Mouse (Mus musculus) telencephalon, adult 2 months (tissue): ENCODE results near the gene Prkab2.

Source experiments
- DNase-seq: peaks from one replicate; pipeline ENCODE4 v3.0.0-alpha.2; 2011; ENCODE audit warnings: low read depth, low spot score

The Prkab2 gene

DNA sequence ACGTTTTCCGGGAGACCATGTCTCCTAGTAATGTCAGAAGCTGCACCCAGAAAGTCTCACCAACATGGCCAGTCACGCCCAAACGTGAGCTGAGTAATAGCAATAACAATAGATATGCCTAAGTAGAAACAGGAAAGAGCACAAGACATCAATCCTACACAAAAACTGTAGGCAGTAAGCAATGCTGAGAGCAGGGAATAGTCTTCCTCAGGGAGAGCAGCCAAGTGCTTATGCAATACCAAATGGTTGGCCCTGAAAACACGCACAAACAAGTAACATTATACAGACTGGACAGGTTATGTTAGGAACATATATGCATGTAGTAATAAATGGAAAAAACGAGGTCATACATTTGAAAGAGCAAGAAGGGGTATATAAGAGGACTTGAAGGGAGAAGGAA, 8.5 kb upstream of the Prkab2 start:
- no peak for DNase-seq

- no peak for DNase-seq
These were observed 6.4 kb upstream of the Prkab2 start for GRCm38 (mm10) chr3:97651604-97652003.

- no peak for DNase-seq
These were observed 4.2 kb upstream of the Prkab2 start for GRCm38 (mm10) chr3:97653781-97654180.

DNA sequence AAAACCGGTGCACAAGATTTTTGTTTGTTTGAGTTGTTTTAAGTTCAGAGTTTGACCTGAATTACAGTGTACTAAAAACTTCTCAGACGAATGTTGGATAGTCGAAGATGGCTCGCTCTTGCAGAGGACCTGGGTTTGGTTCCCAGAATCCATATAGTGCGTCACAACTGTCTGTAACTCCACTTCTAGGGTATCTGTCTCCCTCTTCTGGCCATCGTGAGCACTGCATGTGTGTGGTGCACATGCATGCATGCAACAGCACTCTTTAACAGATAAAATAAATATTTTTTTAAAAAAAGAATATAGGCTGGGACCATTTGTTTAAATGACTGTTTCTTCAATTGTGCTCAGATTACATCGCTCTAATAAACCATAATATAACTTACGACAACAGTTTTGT, 3.1 kb upstream of the Prkab2 start:
- DNase-seq: no peak

GRCm38 (mm10) chr3:97658426-97659193, 617 bp downstream of the Prkab2 start:
- peak; percentile 10 for DNase-seq

DNA sequence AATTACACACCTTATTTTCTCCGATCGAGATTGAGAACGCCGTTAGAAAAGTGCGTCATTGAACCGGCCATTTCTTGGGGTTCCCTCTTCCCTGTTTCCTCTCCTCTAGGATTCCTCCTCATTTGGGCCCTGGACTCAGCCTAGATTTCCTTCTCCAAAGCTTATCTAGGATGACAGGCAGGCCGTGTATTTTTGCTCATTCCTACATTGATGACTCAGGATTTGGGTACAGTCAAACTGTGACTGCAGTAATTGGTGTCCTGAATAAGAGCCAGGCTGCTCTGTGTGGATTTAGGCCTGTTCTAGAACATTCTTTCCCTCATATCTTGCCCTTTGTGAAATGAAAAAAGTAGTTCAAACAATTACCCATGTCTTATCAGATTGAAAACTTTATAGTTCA, 1.8 kb downstream of the Prkab2 start:
- DNase-seq: no peak

DNA sequence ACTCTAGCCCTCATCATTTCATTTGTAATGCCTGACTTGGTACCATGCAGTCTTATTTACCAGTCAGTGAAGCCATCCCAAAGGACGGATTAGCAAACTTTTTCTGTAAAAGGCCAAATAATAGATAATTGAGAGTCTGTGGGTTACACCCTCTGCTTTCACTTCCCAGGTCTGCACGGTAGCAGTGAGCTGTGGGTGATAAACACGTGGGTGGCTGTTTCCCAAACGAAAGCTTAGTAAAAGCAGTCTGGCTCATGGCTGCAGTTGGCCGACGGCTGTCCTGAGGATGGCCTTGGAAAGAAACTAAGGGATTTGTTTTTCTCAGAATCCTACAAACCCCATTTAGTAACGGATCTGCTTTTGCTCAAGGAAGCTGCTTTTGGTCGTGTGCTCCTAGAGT, 3.2 kb downstream of the Prkab2 start:
- DNase-seq: no peak

DNA sequence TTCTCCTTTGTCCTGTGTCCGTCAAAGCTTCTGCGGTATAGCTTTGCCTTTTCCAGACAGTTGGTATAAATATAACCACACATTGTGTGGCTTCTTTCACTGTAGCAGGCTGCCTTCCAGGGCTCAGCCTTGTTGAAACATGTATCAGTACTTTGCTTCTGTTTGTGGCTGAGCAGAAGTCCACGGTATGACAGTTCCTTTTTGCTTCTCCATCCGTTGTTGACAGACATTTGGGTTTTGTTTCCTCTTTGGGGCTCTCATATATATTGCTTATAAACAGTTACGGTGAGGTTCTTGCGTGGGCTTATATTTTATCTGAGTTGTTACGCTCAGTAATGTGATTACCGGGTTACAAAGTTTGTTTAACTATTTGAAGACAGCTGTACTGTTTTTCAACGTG, 7.5 kb downstream of the Prkab2 start:
- no peak for DNase-seq

DNA sequence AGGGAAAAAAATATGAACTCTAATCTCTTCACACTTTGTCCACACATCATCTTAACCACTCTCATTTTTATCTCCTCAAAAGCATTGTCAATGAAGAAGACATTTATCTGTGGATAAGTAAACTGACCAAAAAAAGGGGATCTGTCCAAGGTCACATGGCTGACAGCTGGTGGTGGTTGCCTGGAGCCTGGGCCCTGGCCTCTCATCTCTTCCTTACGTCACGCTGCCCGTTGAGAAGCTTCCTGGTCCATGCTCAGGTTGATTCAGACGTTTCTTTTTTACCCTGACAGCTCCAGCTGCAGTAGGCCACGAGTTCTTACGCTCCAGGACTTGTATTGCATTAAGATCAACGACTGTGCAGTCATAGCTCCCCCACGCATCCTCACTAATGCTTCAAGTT, 8.2 kb downstream of the Prkab2 start:
- DNase-seq: no peak

- no peak for DNase-seq
These were observed 9.2 kb downstream of the Prkab2 start for GRCm38 (mm10) chr3:97667093-97667675.

DNA sequence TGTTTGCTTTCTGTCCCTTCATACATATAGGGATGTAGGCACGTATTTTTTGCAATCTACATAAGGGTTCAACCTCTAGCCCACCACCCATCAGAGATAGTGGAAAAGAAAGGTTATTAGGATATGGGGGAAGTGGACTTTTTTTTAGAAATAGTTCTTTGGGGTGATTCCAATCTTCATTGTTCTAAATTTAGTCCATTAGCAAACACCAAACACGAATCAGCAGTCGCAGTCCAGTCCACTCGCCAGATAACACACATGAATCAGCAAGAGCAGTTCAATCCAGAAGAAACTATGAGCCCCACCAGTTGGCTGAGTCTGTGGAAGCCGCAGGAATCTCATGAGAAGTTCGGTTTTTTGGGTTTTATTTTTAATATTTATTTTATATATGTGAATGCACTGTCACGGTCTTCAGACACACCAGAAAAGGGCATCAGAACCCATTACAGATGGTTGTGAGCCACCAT, 16.7 kb downstream of the Prkab2 start, which contains the start of gene Gm17651:
Gm17651 (minus strand) TSS at position 51 of the 467 bp plus-strand sequence.
- no peak for DNase-seq

DNA sequence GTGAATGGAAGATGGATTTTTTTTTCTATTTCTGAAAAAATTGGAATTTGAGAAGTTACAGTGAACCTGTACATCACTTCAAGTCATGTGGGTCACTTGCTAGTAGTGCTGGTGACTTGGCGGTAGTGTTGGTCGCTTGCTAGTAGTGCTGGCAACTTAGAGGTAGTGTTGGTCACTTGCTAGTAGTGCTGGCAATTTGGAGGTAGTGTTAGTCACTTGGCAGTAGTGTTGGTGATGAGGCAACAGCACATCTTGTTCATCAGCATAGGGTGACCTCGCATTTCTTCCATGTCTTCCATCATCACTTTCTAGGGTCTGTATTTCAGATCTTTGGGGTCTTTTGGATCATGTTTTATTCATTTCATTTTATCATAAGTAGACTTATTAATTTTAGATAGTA, 18.1 kb downstream of the Prkab2 start:
- DNase-seq: no peak

- no peak for DNase-seq
These were observed 20.4 kb downstream of the Prkab2 start for GRCm38 (mm10) chr3:97678416-97678815.

- no peak for DNase-seq
These were observed 22.8 kb downstream of the Prkab2 start for GRCm38 (mm10) chr3:97680631-97681320.

- no peak for DNase-seq
These were observed 23.5 kb downstream of the Prkab2 start for GRCm38 (mm10) chr3:97681321-97682158.

- no peak for DNase-seq
These were observed 24.1 kb downstream of the Prkab2 start for GRCm38 (mm10) chr3:97682159-97682502.

- no peak for DNase-seq
These were observed 24.6 kb downstream of the Prkab2 start for GRCm38 (mm10) chr3:97682576-97682975.

DNA sequence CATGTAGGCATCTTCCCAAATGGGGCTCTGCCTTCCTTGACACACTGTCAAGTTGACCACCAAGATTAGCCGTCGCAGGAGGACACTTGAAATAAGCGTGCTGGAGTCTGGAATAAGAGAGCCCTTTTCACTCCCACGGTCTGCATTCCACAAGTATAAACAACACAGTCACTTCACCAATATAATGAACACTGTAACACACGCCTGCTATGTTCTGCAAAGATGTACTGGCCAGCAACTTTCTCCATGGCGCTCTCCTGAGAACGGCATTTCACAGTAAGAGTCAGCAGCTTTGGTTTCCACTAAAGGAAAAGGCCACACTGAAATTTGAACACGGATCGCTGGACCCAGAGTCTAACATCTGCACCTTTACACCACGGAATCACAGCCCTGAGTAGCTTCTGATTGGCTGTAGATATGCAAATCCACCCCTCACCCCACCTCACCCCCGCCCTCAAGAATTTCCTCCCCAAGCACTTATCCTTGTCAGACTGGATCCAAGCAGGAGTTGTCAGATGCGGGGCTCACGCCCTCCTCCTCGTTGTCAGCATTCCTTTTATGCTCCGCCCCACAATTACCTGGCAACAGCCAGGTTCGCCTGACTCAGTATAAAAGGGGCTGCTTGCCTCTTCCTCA, 25.7 kb downstream of the Prkab2 start:
- no peak for DNase-seq

DNA sequence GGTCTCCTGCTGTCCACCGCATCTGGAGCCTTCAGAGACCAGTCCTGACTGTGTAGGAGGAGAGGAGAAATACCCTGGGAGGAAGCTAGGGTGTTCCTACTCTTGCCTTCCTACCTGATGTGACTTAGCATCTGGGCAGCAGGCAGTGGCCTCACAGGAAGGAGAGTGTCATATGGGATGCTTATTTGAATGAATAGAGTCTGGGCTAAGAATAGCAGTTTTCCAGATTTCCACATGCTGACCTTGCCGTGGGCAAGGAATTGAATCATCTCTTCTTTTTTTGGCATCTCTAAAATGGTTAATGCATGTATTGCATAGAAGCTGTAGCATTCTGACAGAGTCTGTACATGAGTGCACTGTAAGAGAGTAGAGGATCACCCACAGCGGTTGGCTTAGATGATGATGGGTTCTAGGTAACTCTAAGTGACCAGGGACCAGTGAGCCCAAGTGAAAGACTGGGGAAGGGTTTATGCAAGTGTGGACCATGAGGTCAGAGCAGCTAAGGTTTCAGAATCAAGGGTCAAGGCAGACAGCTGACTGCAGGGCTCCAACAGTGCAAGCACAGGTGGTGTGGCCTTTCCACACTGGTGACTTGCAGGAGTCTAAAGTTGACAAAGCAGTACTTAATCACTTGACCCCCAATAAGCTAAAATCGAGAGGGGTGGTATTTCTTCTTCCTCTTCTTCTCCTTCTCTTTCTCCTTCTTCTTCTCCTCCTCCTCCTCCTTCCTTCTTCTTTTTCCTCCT, 28.6 kb downstream of the Prkab2 start:
- no peak for DNase-seq

DNA sequence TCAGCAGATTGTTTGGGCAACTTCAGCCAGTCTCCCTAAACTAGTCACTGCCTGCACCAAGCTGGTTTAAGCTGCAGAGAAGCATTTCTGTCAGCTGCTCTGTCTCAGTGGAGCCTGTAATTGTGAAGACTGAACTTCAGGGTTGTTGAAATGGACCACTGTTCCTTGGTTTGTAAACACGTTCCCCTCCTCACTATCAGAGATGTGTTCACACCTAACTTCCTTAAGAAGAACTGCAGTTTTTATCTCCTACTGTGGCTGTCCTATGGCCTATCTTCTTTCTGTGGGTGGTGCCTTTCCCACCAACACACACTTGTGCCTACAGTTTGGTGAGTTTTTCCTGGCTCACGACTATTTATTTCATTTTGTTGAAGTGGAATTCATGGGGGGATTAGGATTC, 31.3 kb downstream of the Prkab2 start:
- no peak for DNase-seq

GRCm38 (mm10) chr3:97690590-97690989, 32.6 kb downstream of the Prkab2 start:
- no peak for DNase-seq
